Mouse (Mus musculus) hindbrain, embryonic 13.5 days (tissue): ENCODE results near the gene Prdx6. TPM values are rescaled to one million over a fixed set of nuclear protein-coding genes. Genes with fewer than 3 reads are reported as not detected.

Source experiments
- ATAC-seq: fragments of 200-750 bp; cut with Nextera tagmentation; 2 replicates; pipeline ENCODE4 v1.8.0; 2017; ENCODE audit warnings: moderate TSS enrichment; ENCODE audit not compliant: low FRiP score
- H3K27ac ChIP-seq: fragments of 300-500 bp; sonication (generic); 2 replicates; pipeline ENCODE4 v1.5.1; 2015; ENCODE audit warnings: inconsistent platforms, mild to moderate bottlenecking, moderate library complexity
- H3K27me3 ChIP-seq: fragments of 300-500 bp; sonication (generic); 2 replicates; pipeline ENCODE4 v1.6.1; 2015; ENCODE audit warnings: mild to moderate bottlenecking, inconsistent platforms
- H3K36me3 ChIP-seq: fragments of 300-500 bp; sonication (generic); 2 replicates; pipeline ENCODE4 v1.6.1; 2015; ENCODE audit warnings: mild to moderate bottlenecking, inconsistent platforms
- H3K4me1 ChIP-seq: fragments of 300-500 bp; sonication (generic); replicated peaks from 2 replicates; pipeline ENCODE4 v1.6.1; 2015; ENCODE audit warnings: inconsistent platforms
- H3K4me2 ChIP-seq: fragments of 300-500 bp; sonication (generic); 2 replicates; pipeline ENCODE4 v1.6.1; 2015; ENCODE audit warnings: inconsistent platforms, mild to moderate bottlenecking, moderate library complexity
- H3K4me3 ChIP-seq: fragments of 300-500 bp; sonication (generic); 2 replicates; pipeline ENCODE4 v1.5.1; 2015; ENCODE audit warnings: mild to moderate bottlenecking, inconsistent platforms
- H3K9ac ChIP-seq: fragments of 300-500 bp; sonication (generic); 2 replicates; pipeline ENCODE4 v1.6.1; 2015; ENCODE audit warnings: mild to moderate bottlenecking, inconsistent platforms
- H3K9me3 ChIP-seq: fragments of 300-500 bp; sonication (generic); 2 replicates; pipeline ENCODE4 v1.6.1; 2016; ENCODE audit warnings: inconsistent platforms
- WGBS: fragments of 180-500 bp; shearing (Covaris S2); methylation state at CpG from one replicate; pipeline ENCODE4 v1.1.7; 2015; 5-methylcytosine and 5-hydroxymethylcytosine counted together
- polyA plus RNA-seq: library from polyadenylated mRNA; unstranded; fragments of >200 nt; fragmentation: Nextera tagmentation; extraction: Ambion mirVana; gene quantifications from 2 replicates; pipeline ENCODE4 v1.2.1, GENCODE M21; 2015

Gene Prdx6
- polyA plus RNA-seq, 1 experiment from 2014 or later = 223 TPM

DNA sequence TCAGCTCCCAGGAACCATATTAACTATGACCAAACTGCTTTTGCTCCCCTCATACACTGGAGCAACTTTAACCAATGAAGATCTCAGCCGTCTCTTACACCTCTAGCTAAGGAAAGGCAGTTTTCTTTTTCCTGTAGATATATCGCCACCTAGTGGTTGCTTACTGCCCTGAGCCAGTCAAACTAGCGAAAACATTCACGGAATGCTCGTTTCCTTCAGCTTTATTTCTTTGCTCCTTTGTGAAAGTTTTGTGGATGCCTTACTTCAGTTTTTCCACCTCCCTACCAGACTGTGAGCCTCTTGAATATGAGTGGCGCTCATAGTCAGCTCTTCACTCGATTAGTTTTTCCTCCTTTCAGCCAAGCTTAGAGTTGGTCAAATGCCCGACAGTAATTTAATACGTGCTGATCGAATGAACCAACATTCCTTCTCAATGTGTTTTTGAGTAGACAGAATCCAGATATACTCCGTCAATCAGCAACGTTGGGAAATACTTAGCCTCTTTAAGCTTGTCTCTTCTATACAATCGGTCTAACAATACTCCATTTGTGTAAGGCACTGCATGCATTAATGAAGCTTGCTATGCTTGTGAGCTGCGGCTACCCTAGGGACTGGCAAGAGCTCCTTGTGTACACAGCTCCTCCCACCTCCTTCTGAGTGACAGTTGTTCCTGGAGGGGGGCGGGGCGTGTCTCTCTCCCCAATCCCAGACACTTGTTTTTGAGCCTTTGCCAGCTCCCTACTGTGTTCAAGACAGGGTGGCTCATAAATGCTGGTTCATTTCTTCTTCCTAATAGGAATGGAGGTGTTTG, 55.3 kb downstream of the Prdx6 start:
- H3K4me2 ChIP-seq = peak overlapping the region; percentile 62
- H3K36me3 ChIP-seq = no peaks in the 10 kb centered on the region
- peaks cover 14% of the 10 kb centered on the region for H3K4me1 ChIP-seq
- no peaks in the 10 kb centered on the region for H3K9me3 ChIP-seq
- peak; percentile 98 for ATAC-seq
- H3K27me3 ChIP-seq = no peaks in the 10 kb centered on the region
- H3K4me3 ChIP-seq = peak overlapping the region; percentile 37
- peak overlapping the region; percentile 49 for H3K27ac ChIP-seq
- under 1% methylated on average over 16 of the region's 16 CpGs for WGBS
- H3K9ac ChIP-seq = peak overlapping the region; percentile 49

DNA sequence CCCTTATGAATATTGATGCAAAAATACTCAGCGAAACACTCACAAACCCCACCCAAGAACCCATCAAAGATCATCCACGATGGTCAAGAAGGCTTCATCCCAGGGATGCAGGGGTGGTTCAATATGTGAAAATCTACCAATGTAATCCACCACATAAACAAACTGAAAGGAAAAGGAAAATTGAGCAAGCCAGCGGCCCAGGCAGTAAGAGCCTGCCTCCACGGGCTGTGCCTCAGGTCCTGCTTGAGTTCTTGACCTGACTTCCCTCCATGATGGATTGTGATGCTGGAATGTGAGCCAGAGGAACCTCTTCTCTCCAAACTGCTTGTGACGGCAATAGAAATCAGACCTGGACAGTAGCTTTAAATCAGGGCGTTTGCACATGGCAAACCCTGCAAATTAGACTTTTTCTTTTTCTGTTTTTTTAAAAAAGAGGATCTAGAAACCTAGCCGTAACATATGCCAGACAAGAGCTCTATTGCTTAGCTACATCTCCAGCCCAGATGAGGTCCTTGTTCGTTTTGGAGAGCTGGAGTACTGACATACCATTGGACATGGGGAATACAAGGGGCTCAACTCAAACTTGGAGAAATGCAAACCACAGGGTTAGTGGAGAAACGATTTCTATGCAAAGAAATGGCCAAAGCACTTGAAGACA, 60.6 kb downstream of the Prdx6 start:
- Histone ChIP-seq H3K27me3 (no peaks in the 10 kb centered on the region), H3K9me3 (no peaks in the 10 kb centered on the region), H3K4me1 (peaks cover 14% of the 10 kb centered on the region; the same call in 1 of the 2 replicates), H3K36me3 (no peaks in the 10 kb centered on the region), H3K27ac (no peak overlapping the region), H3K9ac (no peak overlapping the region), H3K4me3 (no peak overlapping the region), H3K4me2 (no peak overlapping the region)
- no peak for ATAC-seq
- 80% methylated on average over 9 of the region's 9 CpGs for WGBS

Other genes starting within 250 kb of the Prdx6 start
- gene Zbtb37, start 216.4 kb downstream of the Prdx6 start, polyA plus RNA-seq = 10.7 and 11.5 TPM in 2 replicates
- 26.2 and 28.4 TPM in 2 replicates for gene Dars2, start 180.6 kb downstream of the Prdx6 start, polyA plus RNA-seq
- 13.1 and 13.2 TPM in 2 replicates for gene Cenpl, start 180.5 kb downstream of the Prdx6 start, polyA plus RNA-seq
- gene Klhl20, start 119.7 kb downstream of the Prdx6 start, polyA plus RNA-seq = 16.9 and 17.9 TPM in 2 replicates
- gene Ankrd45, start 108.5 kb downstream of the Prdx6 start, polyA plus RNA-seq = 13.6 and 14.0 TPM in 2 replicates
- gene Tex50, start 91.9 kb downstream of the Prdx6 start, polyA plus RNA-seq = 0.82 and 0.83 TPM in 2 replicates
- not detected in 2 replicates for gene Tnfsf4, start 144.2 kb upstream of the Prdx6 start, polyA plus RNA-seq
- not detected in 2 replicates for gene Tnfsf18, start 243.4 kb upstream of the Prdx6 start, polyA plus RNA-seq